In genomic region chr7:35334527-35335452, GRCm38 (mm10) we compare ENCODE assay signal across 9 mouse cellular contexts. TPM values are rescaled to one million over a fixed set of nuclear protein-coding genes. Genes with fewer than 3 reads are reported as not detected.
DNase-seq lines count a peak whose midpoint lies in the region; ATAC-seq and TF ChIP-seq lines count a peak whose summit lies in the region.
"Had no signal": no experiment of that assay in that cellular context is flagged by ENCODE, and none has a peak within 500 bp of the region (broad histone marks: within the 10 kb centered on the region; RNA-seq: fewer than 3 reads in every experiment).

No protein-coding gene starts in this region.

- H3K9ac ChIP-seq in embryonic facial prominence, embryonic 13.5 days = peak overlapping the region; percentile 71
- H3K9ac ChIP-seq in heart, postnatal 0 days (replicated peaks; ENCODE audit: low read depth, low read length) = peak overlapping the region; percentile 42

- H3K27ac ChIP-seq in embryonic facial prominence, embryonic 13.5 days = peak overlapping the region; percentile 28; the same call in 1 of the 2 replicates
- no peak overlapping the region for H3K27ac ChIP-seq in heart, postnatal 0 days (ENCODE audit: low read depth)
- peak overlapping the region; percentile 94 for H3K27ac ChIP-seq in small intestine, adult 2 months (ENCODE audit: insufficient read depth, low read depth, low read length)
- H3K27ac ChIP-seq: macrophage had no signal

- no peak for ATAC-seq in erythroblast, adult 5-6 weeks (replicated peaks; ENCODE audit: low FRiP score, poor library complexity, severe bottlenecking)
- ATAC-seq in embryonic facial prominence, embryonic 13.5 days (ENCODE audit: insufficient number of reproducible peaks, insufficient read depth, low FRiP score, low TSS enrichment, low read depth) = no peak
- ATAC-seq in heart, postnatal 0 days (ENCODE audit: insufficient read depth, low read depth) = no peak

- peaks cover 23% of the 10 kb centered on the region for H3K4me1 ChIP-seq in erythroblast, embryonic 14.5 days (ENCODE audit: control insufficient read depth)
- peaks cover 23% of the 10 kb centered on the region for H3K4me1 ChIP-seq in embryonic facial prominence, embryonic 13.5 days
- no peaks in the 10 kb centered on the region for H3K4me1 ChIP-seq in heart, postnatal 0 days (ENCODE audit: control insufficient read depth, insufficient read depth)
- H3K4me1 ChIP-seq in megakaryocyte, embryonic 14.5 days = peaks cover 23% of the 10 kb centered on the region
- peaks cover 9% of the 10 kb centered on the region; the same call in 1 of the 2 replicates for H3K4me1 ChIP-seq in small intestine, adult 2 months (ENCODE audit: control insufficient read depth, insufficient read depth, insufficient read length, low read length)

- TF ChIP-seq CTCF in heart, postnatal 0 days (IDR thresholded peaks at IDR 0.05; ENCODE audit: low read depth) = no peak
- TF ChIP-seq CTCF in small intestine, adult 2 months (IDR thresholded peaks at IDR 0.05; ENCODE audit: extremely low read depth, insufficient read length, insufficient replicate concordance, low read depth, low read length) = no peak

- H3K36me3 ChIP-seq in erythroblast, embryonic 14.5 days (ENCODE audit: control insufficient read depth) = no peaks in the 10 kb centered on the region
- no peaks in the 10 kb centered on the region for H3K36me3 ChIP-seq in embryonic facial prominence, embryonic 13.5 days
- H3K36me3 ChIP-seq in heart, postnatal 0 days (replicated peaks; ENCODE audit: control insufficient read depth, insufficient read depth, low read length) = no peaks in the 10 kb centered on the region
- H3K36me3 ChIP-seq in megakaryocyte, embryonic 14.5 days (replicated peaks; ENCODE audit: low read length) = no peaks in the 10 kb centered on the region
- H3K36me3 ChIP-seq in small intestine, adult 2 months (ENCODE audit: control insufficient read depth, insufficient read depth, low read length) = no peaks in the 10 kb centered on the region

- peak overlapping the region; percentile 66 for H3K4me3 ChIP-seq in erythroblast, embryonic 14.5 days (replicated peaks)
- peak overlapping the region; percentile 63 for H3K4me3 ChIP-seq in embryonic facial prominence, embryonic 13.5 days
- H3K4me3 ChIP-seq in heart, postnatal 0 days (ENCODE audit: low read depth, low read length) = peak overlapping the region; percentile 54
- peak overlapping the region; percentile 94 for H3K4me3 ChIP-seq in megakaryocyte, embryonic 14.5 days (replicated peaks)
- H3K4me3 ChIP-seq in small intestine, adult 2 months (ENCODE audit: low read depth, low read length) = peak overlapping the region; percentile 98

- peak overlapping the region; percentile 98 for H3K4me2 ChIP-seq in embryonic facial prominence, embryonic 13.5 days
- peak overlapping the region; percentile 85 for H3K4me2 ChIP-seq in heart, postnatal 0 days (ENCODE audit: low read depth, low read length)

- no peak for TF ChIP-seq EP300 in heart, postnatal 0 days (IDR thresholded peaks at IDR 0.05; ENCODE audit: low read depth)

- under 1% methylated on average over 51 of the region's 51 CpGs for WGBS in embryonic facial prominence, embryonic 13.5 days
- 2% methylated on average over 49 of the region's 51 CpGs for WGBS in heart, postnatal 0 days
- WGBS in small intestine, adult 2 months = under 1% methylated on average over 51 of the region's 51 CpGs

- H3K27me3 ChIP-seq in erythroblast, embryonic 14.5 days (ENCODE audit: control insufficient read depth) = peaks cover 78% of the 10 kb centered on the region
- H3K27me3 ChIP-seq in embryonic facial prominence, embryonic 13.5 days = peaks cover 47% of the 10 kb centered on the region
- 0 out of 2 replicates have a peak, but pooled peaks cover 3% of the 10 kb centered on the region for H3K27me3 ChIP-seq in heart, postnatal 0 days (ENCODE audit: control insufficient read depth, insufficient read depth, low read length)
- H3K27me3 ChIP-seq in megakaryocyte, embryonic 14.5 days (replicated peaks) = peaks cover 72% of the 10 kb centered on the region
- no peaks in the 10 kb centered on the region for H3K27me3 ChIP-seq in small intestine, adult 2 months (ENCODE audit: control insufficient read depth, insufficient read depth, low read length)

- peak; percentile 90 for DNase-seq in ZHBTc4 (ENCODE audit: low read depth, low spot score)
- DNase-seq in heart, postnatal 0 days (ENCODE audit: low spot score) = no peak
- peak; percentile 51 to 79 for DNase-seq in kidney, postnatal 25 days

- TF ChIP-seq POLR2A in small intestine, adult 2 months (IDR thresholded peaks at IDR 0.05; ENCODE audit: low read depth, low read length) = no peak

- H3K9me3 ChIP-seq in erythroblast, embryonic 14.5 days (ENCODE audit: control insufficient read depth, low read length) = no peaks in the 10 kb centered on the region; the same call in 1 of the 2 replicates
- no peaks in the 10 kb centered on the region for H3K9me3 ChIP-seq in embryonic facial prominence, embryonic 13.5 days
- no peaks in the 10 kb centered on the region for H3K9me3 ChIP-seq in heart, postnatal 0 days (replicated peaks; ENCODE audit: control insufficient read depth, low read length)
- H3K9me3 ChIP-seq in megakaryocyte, embryonic 14.5 days = no peaks in the 10 kb centered on the region

RNA-seq across cellular contexts. Expression of gene Rhpn2, which starts 0.8 kb away (rescaled TPM):
- polyA plus RNA-seq in erythroblast, embryonic 14.5 days (2012) = 0.03 and 0.04 TPM in 2 replicates
- total RNA-seq in erythroblast, adult 5-6 weeks (2015; ENCODE audit: low replicate concordance) = not detected in 2 replicates
- total RNA-seq in erythroblast, adult 5-6 weeks (2017; ENCODE audit: low replicate concordance) = not detected in 2 replicates
- 4.3 and 5.6 TPM in 2 replicates for polyA plus RNA-seq in embryonic facial prominence, embryonic 13.5 days (2015; fragmentation: Nextera tagmentation; extraction: Ambion mirVana)
- 4.8 and 6.1 TPM in 2 replicates for total RNA-seq in heart, postnatal 0 days (2014; rRNA removed; ENCODE audit: low replicate concordance)
- 4.0 and 4.3 TPM in 2 replicates for polyA plus RNA-seq in heart, postnatal 0 days (2015; fragmentation: Nextera tagmentation; extraction: Ambion mirVana)
- polyA plus RNA-seq in megakaryocyte, embryonic 14.5 days (2012; ENCODE audit: insufficient read depth, low replicate concordance) = not detected in 2 replicates
- 14.6 and 46.0 TPM in 2 replicates for polyA plus RNA-seq in small intestine, adult 2 months (2012; rRNA removed)
- polyA plus RNA-seq: macrophage had no signal

RNA-seq across cellular contexts. Expression of gene Gpatch1, which starts 16.6 kb away (rescaled TPM):
- polyA plus RNA-seq in erythroblast, embryonic 14.5 days (2012) = 0.32 and 0.41 TPM in 2 replicates
- total RNA-seq in erythroblast, adult 5-6 weeks (2015; ENCODE audit: low replicate concordance) = 0.77 and 3.3 TPM in 2 replicates
- total RNA-seq in erythroblast, adult 5-6 weeks (2017; ENCODE audit: low replicate concordance) = 2.0 and 3.1 TPM in 2 replicates
- 20.2 and 21.7 TPM in 2 replicates for polyA plus RNA-seq in embryonic facial prominence, embryonic 13.5 days (2015; fragmentation: Nextera tagmentation; extraction: Ambion mirVana)
- total RNA-seq in heart, postnatal 0 days (2014; rRNA removed; ENCODE audit: low replicate concordance) = 2.1 and 3.6 TPM in 2 replicates
- 9.5 and 10.1 TPM in 2 replicates for polyA plus RNA-seq in heart, postnatal 0 days (2015; fragmentation: Nextera tagmentation; extraction: Ambion mirVana)
- 4.0 and 8.6 TPM in 2 replicates for polyA plus RNA-seq in megakaryocyte, embryonic 14.5 days (2012; ENCODE audit: insufficient read depth, low replicate concordance)
- 0.89 and 2.2 TPM in 2 replicates for polyA plus RNA-seq in small intestine, adult 2 months (2012; rRNA removed)
